Mouse (Mus musculus) embryonic facial prominence, embryonic 15.5 days (tissue): ENCODE results near the gene Asic5. TPM values are rescaled to one million over a fixed set of nuclear protein-coding genes. Genes with fewer than 3 reads are reported as not detected.

Experiments used
- ATAC-seq: fragments of 200-750 bp; cut with Nextera tagmentation; 2 replicates; pipeline ENCODE4 v1.8.0; 2017; ENCODE audit warnings: low read depth, moderate TSS enrichment; ENCODE audit not compliant: insufficient number of reproducible peaks, low FRiP score, low TSS enrichment
- H3K27ac ChIP-seq: fragments of 300-500 bp; sonication (generic); replicated peaks from 2 replicates; pipeline ENCODE4 v1.5.1; 2015; ENCODE audit warnings: mild to moderate bottlenecking, inconsistent platforms
- H3K27me3 ChIP-seq: fragments of 300-500 bp; sonication (generic); 2 replicates; pipeline ENCODE4 v1.6.1; 2015; ENCODE audit warnings: inconsistent platforms
- H3K36me3 ChIP-seq: fragments of 300-500 bp; sonication (generic); 2 replicates; pipeline ENCODE4 v1.6.1; 2015; ENCODE audit warnings: mild to moderate bottlenecking, inconsistent platforms
- H3K4me1 ChIP-seq: fragments of 300-500 bp; sonication (generic); 2 replicates; pipeline ENCODE4 v1.6.1; 2015; ENCODE audit warnings: inconsistent platforms
- H3K4me2 ChIP-seq: fragments of 300-500 bp; sonication (generic); replicated peaks from 2 replicates; pipeline ENCODE4 v1.6.1; 2015; ENCODE audit warnings: mild to moderate bottlenecking, inconsistent platforms
- H3K4me3 ChIP-seq: fragments of 300-500 bp; sonication (generic); replicated peaks from 2 replicates; pipeline ENCODE4 v1.5.1; 2015; ENCODE audit warnings: mild to moderate bottlenecking, inconsistent platforms
- H3K9ac ChIP-seq: fragments of 300-500 bp; sonication (generic); 2 replicates; pipeline ENCODE4 v1.6.1; 2015; ENCODE audit warnings: inconsistent platforms
- H3K9me3 ChIP-seq: fragments of 300-500 bp; sonication (generic); replicated peaks from 2 replicates; pipeline ENCODE4 v1.6.1; 2016; ENCODE audit warnings: inconsistent platforms
- WGBS: fragments of 180-500 bp; shearing (Covaris S2); methylation state at CpG from one replicate; pipeline ENCODE4 v1.1.7; 2015; 5-methylcytosine and 5-hydroxymethylcytosine counted together
- polyA plus RNA-seq: library from polyadenylated mRNA; unstranded; fragments of >200 nt; fragmentation: Nextera tagmentation; extraction: Ambion mirVana; gene quantifications from 2 replicates; pipeline ENCODE4 v1.2.1, GENCODE M21; 2015

Asic5 gene
- not detected in 2 replicates for polyA plus RNA-seq

GRCm38 (mm10) chr3:81981990-81982389 lies at the start of gene Asic5:
Gene Asic5, plus strand, starts transcription at chr3:81982290.
- no peaks in the 10 kb centered on the region for H3K27me3 ChIP-seq
- ATAC-seq, result no peak
- H3K9me3 ChIP-seq, result no peaks in the 10 kb centered on the region
- no peak within 1 kb of the TSS for H3K9ac ChIP-seq
- no peaks in the 10 kb centered on the region for H3K4me1 ChIP-seq
- H3K4me2 ChIP-seq, result no peak within 1 kb of the TSS
- no peak within 1 kb of the TSS for H3K27ac ChIP-seq
- no peak within 1 kb of the TSS for H3K4me3 ChIP-seq
- 87% methylated on average over 5 of the region's 5 CpGs for WGBS
- no peaks in the 10 kb centered on the region for H3K36me3 ChIP-seq

- Histone ChIP-seq H3K9ac (no peak overlapping the region), H3K4me3 (no peak overlapping the region), H3K27me3 (no peaks in the 10 kb centered on the region), H3K9me3 (no peaks in the 10 kb centered on the region), H3K4me1 (no peaks in the 10 kb centered on the region), H3K27ac (no peak overlapping the region), H3K36me3 (no peaks in the 10 kb centered on the region), H3K4me2 (no peak overlapping the region)
- ATAC-seq, result no peak
- WGBS, result 81% methylated on average over 4 of the region's 4 CpGs
These were observed 48.7 kb upstream of the Asic5 start for GRCm38 (mm10) chr3:81933348-81933747.

DNA sequence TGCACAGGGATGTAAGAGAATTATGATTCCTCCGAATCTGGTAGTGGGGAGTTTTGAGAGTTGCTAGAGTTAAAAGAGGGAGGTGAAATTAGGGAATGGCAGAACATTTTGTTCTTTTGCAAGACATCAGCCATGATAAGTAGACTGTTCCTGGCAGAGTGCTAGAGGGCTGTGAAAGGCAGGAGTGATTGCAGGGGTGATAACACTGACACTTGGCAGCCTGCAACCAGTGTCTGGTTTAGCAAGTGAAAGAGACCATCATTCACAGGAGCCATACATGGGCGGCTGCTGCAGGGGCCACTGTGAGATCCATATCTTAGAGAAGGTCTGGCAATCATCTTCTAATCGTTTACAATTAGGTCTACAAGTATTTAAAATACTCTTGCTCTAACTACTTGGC lies 43.2 kb upstream of the Asic5 start:
- H3K9me3 ChIP-seq, result no peaks in the 10 kb centered on the region
- no peaks in the 10 kb centered on the region for H3K4me1 ChIP-seq
- no peak overlapping the region for H3K9ac ChIP-seq
- no peak for ATAC-seq
- no peak overlapping the region for H3K4me2 ChIP-seq
- no peak overlapping the region for H3K4me3 ChIP-seq
- no peaks in the 10 kb centered on the region for H3K36me3 ChIP-seq
- WGBS, result 52% methylated on average over 3 of the region's 3 CpGs
- no peaks in the 10 kb centered on the region for H3K27me3 ChIP-seq
- H3K27ac ChIP-seq, result no peak overlapping the region

- Histone ChIP-seq H3K36me3 (no peaks in the 10 kb centered on the region), H3K9me3 (no peaks in the 10 kb centered on the region), H3K4me2 (no peak overlapping the region), H3K27me3 (no peaks in the 10 kb centered on the region), H3K27ac (no peak overlapping the region), H3K4me1 (no peaks in the 10 kb centered on the region), H3K9ac (no peak overlapping the region), H3K4me3 (no peak overlapping the region)
- WGBS, result 85% methylated on average over 3 of the region's 3 CpGs
- ATAC-seq, result no peak
These were observed 39.7 kb upstream of the Asic5 start for GRCm38 (mm10) chr3:81942341-81942740.

GRCm38 (mm10) chr3:81943097-81943496 lies 39.0 kb upstream of the Asic5 start:
- no peak overlapping the region for H3K4me3 ChIP-seq
- no peaks in the 10 kb centered on the region for H3K27me3 ChIP-seq
- H3K27ac ChIP-seq, result no peak overlapping the region
- H3K4me1 ChIP-seq, result no peaks in the 10 kb centered on the region
- 76% methylated on average over 3 of the region's 3 CpGs for WGBS
- H3K36me3 ChIP-seq, result no peaks in the 10 kb centered on the region
- H3K4me2 ChIP-seq, result no peak overlapping the region
- no peaks in the 10 kb centered on the region for H3K9me3 ChIP-seq
- no peak overlapping the region for H3K9ac ChIP-seq
- no peak for ATAC-seq

DNA sequence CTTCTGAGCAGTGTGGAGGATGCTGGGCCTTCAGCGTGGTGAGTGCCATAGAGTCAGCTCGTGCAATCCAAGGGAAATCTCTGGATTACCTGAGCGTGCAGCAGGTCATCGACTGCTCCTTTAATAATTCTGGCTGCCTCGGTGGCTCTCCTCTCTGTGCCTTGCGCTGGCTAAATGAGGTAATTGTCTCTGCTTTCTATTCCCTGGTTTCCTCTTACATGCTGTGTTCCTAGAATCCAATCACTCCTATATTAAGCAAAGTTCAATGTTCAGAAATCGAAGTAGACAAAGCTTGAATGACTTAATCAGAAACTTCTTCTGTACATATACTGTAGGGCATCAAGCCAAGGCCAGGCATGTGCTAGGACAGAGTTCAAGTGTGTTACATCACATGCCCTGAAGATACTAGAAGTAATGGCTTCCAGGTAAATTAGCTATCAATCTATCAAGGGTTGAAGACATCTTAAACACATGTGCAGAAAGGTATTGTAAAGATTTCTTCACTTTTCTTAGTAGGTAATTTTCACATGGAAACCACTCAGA lies 37.2 kb upstream of the Asic5 start:
- no peak overlapping the region for H3K4me2 ChIP-seq
- no peaks in the 10 kb centered on the region for H3K36me3 ChIP-seq
- no peak overlapping the region for H3K9ac ChIP-seq
- no peaks in the 10 kb centered on the region for H3K4me1 ChIP-seq
- H3K27me3 ChIP-seq, result no peaks in the 10 kb centered on the region
- no peak overlapping the region for H3K4me3 ChIP-seq
- no peak for ATAC-seq
- H3K27ac ChIP-seq, result no peak overlapping the region
- H3K9me3 ChIP-seq, result no peaks in the 10 kb centered on the region
- WGBS, result 76% methylated on average over 7 of the region's 7 CpGs

DNA sequence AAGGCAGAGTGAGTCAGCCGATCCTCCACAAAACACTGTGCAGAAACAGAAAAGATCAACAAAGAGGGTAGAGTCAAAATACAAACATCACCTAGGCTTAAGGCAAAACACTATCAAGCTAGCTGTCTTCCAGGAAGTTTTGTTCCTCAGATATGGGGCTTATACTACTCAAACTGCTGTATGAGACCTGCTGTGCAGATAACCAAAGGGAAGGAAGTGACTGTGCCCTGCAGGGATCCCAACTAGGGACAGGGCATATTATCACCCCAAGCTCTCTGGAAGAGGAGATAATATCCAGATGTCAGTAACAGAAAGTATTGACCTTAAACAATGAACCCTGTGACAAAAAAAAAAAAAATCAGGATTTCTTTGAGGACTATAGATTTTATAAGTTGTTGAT lies 33.0 kb upstream of the Asic5 start:
- Histone ChIP-seq H3K9ac (no peak overlapping the region), H3K27ac (no peak overlapping the region), H3K9me3 (no peaks in the 10 kb centered on the region), H3K4me2 (no peak overlapping the region), H3K27me3 (no peaks in the 10 kb centered on the region), H3K36me3 (no peaks in the 10 kb centered on the region), H3K4me3 (no peak overlapping the region), H3K4me1 (no peaks in the 10 kb centered on the region)
- ATAC-seq, result no peak
- WGBS, result 64% methylated on average over 1 of the region's 1 CpGs

DNA sequence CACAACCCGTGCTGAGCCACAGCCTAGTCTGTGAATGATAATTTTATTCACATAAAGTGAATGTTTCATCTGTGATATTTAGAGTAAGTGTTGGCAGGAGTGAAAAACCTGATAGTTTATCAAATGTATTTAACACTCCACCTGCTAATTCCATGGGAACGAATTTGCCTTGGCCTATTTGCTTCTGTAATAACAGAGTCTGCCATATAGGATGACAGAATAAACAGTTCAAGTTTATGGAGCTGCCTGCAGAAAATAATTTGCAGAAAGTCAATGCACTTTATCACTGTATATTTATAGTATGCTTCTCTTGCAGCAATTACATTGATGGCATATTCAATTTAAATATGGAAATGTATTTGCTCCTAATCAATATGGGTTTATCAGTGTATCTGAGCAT lies 30.3 kb upstream of the Asic5 start:
- no peaks in the 10 kb centered on the region for H3K36me3 ChIP-seq
- H3K27ac ChIP-seq, result no peak overlapping the region
- H3K4me2 ChIP-seq, result no peak overlapping the region
- H3K27me3 ChIP-seq, result no peaks in the 10 kb centered on the region
- ATAC-seq, result no peak
- no peaks in the 10 kb centered on the region for H3K4me1 ChIP-seq
- no peak overlapping the region for H3K4me3 ChIP-seq
- WGBS, result 74% methylated on average over 2 of the region's 2 CpGs
- no peak overlapping the region for H3K9ac ChIP-seq
- H3K9me3 ChIP-seq, result no peaks in the 10 kb centered on the region

- Histone ChIP-seq H3K9ac (no peak overlapping the region), H3K36me3 (no peaks in the 10 kb centered on the region), H3K4me3 (no peak overlapping the region), H3K4me1 (no peaks in the 10 kb centered on the region), H3K27me3 (no peaks in the 10 kb centered on the region), H3K4me2 (no peak overlapping the region), H3K9me3 (no peaks in the 10 kb centered on the region), H3K27ac (no peak overlapping the region)
- WGBS, result 58% methylated on average over 5 of the region's 5 CpGs
- no peak for ATAC-seq
These were observed 24.6 kb upstream of the Asic5 start for GRCm38 (mm10) chr3:81957484-81957883.

DNA sequence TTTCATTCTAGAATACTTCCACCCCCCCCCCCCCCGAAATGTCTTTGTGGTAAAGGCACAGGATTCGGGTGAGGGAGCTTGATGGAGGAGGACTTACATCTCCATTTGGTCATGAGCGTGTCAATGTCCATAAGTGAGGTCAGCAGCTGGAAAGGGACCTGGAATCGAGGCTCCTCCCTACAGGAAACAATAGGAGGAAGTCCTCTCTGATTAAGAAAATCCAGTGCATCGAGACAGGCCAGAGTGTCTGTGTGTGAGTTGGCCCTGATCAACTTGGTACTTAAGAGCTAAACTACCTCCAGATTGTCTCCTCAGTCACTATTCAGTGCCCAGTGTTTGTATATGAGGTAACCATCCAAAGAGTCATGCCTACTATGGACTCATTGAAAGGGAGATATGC lies 20.8 kb upstream of the Asic5 start:
- Histone ChIP-seq H3K4me1 (no peaks in the 10 kb centered on the region), H3K27ac (no peak overlapping the region), H3K9ac (no peak overlapping the region), H3K27me3 (no peaks in the 10 kb centered on the region), H3K4me2 (no peak overlapping the region), H3K4me3 (no peak overlapping the region), H3K36me3 (no peaks in the 10 kb centered on the region), H3K9me3 (no peaks in the 10 kb centered on the region)
- 80% methylated on average over 5 of the region's 5 CpGs for WGBS
- ATAC-seq, result no peak

DNA sequence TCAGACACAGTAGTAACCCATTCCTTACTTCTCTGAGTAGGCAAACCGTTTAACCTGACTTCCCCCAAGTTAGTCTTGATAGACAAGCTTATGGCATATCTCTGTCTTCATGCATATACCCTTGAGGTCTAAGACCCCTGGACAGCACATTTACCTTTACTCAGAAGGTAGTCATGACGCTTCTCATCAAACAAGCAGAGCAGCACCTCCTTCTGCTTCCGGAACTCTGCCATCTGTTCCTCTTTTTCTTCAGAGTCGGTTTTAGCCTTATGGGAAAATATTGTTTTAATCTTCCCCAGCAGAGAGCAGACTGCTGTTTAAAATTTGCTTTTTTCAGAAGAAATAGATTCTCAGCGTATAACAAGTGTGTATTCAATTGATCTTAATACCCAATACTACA lies 18.3 kb upstream of the Asic5 start:
- Histone ChIP-seq H3K36me3 (no peaks in the 10 kb centered on the region), H3K27ac (no peak overlapping the region), H3K27me3 (no peaks in the 10 kb centered on the region), H3K4me1 (no peaks in the 10 kb centered on the region), H3K9ac (no peak overlapping the region), H3K4me2 (no peak overlapping the region), H3K9me3 (no peaks in the 10 kb centered on the region), H3K4me3 (no peak overlapping the region)
- WGBS, result 49% methylated on average over 5 of the region's 5 CpGs
- no peak for ATAC-seq

DNA sequence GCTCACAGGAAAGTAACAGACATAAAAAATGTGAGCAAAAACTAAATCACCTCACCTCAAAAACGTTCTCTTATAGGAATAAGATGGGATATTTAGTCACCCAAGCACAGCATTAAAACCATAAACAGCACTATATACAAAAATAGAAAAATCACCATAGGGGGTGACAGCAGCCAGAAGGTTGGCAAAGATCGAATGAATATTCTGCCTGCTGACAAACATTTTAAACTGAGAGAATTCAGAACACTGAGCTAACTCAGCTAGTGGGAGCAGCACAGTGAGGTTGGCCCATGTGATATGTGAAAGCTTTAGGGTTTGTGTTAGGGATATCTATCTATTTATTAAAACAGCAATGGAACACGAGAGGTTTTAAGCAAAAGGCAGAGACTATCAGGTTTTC lies 17.5 kb upstream of the Asic5 start:
- Histone ChIP-seq H3K4me1 (no peaks in the 10 kb centered on the region), H3K27ac (no peak overlapping the region), H3K36me3 (no peaks in the 10 kb centered on the region), H3K9ac (no peak overlapping the region), H3K4me2 (no peak overlapping the region), H3K4me3 (no peak overlapping the region), H3K27me3 (no peaks in the 10 kb centered on the region), H3K9me3 (no peaks in the 10 kb centered on the region)
- no peak for ATAC-seq
- WGBS, result 52% methylated on average over 3 of the region's 3 CpGs
